ENCODE assay signal across 8 mouse cellular contexts in genomic region chr15:99473801-99474575, GRCm38 (mm10). TPM values are rescaled to one million over a fixed set of nuclear protein-coding genes. Genes with fewer than 3 reads are reported as not detected.
DNase-seq lines count a peak whose midpoint lies in the region; ATAC-seq and TF ChIP-seq lines count a peak whose summit lies in the region.

No protein-coding gene starts in this region.

- peaks cover 35% of the 10 kb centered on the region for H3K4me1 ChIP-seq in liver, embryonic 13.5 days (replicated peaks)

- peak overlapping the region; percentile 89 for H3K4me2 ChIP-seq in liver, embryonic 13.5 days
- peak overlapping the region; percentile 75 for H3K4me2 ChIP-seq in myocyte (ENCODE audit: low read depth)

- peak overlapping the region; percentile 85 for H3K4me3 ChIP-seq in liver, embryonic 13.5 days (replicated peaks)
- H3K4me3 ChIP-seq in myocyte, result peak overlapping the region; percentile 76

- H3K27me3 ChIP-seq in liver, embryonic 13.5 days, result no peaks in the 10 kb centered on the region; the same call in 1 of the 2 replicates
- H3K27me3 ChIP-seq in myocyte (ENCODE audit: control insufficient read depth, insufficient read depth, insufficient read length), result no peaks in the 10 kb centered on the region

- ATAC-seq in liver, embryonic 13.5 days (ENCODE audit: low read depth), result peak; percentile 58

- peak overlapping the region; percentile 40 for H3ac ChIP-seq in myocyte (ENCODE audit: control insufficient read depth, insufficient read length)

- H3K9ac ChIP-seq in liver, embryonic 13.5 days, result peak overlapping the region; percentile 87

- peak; percentile 85 for DNase-seq in 3134 (ENCODE audit: extremely low read depth, insufficient read length, low spot score)
- peak; percentile 91 for DNase-seq in Muller cell, postnatal 12 days (ENCODE audit: inconsistent ontology term)
- peak; percentile 84 for DNase-seq in embryo, embryonic 11 days
- peak; percentile 74 to 77 for DNase-seq in heart, adult 18-20 months
- DNase-seq in kidney, adult 11 months, result peak; percentile 59
- peak; percentile 41 for DNase-seq in liver, embryonic 13.5 days
- peak; percentile 74 for DNase-seq in testis, postnatal 10 days (ENCODE audit: low spot score)

- peak; percentile 47 for TF ChIP-seq POLR2A in myocyte (IDR thresholded peaks at IDR 0.05; ENCODE audit: insufficient read length, low read depth)

- peaks cover 13% of the 10 kb centered on the region; the same call in 1 of the 2 replicates for H3K36me3 ChIP-seq in liver, embryonic 13.5 days
- no peaks in the 10 kb centered on the region for H3K36me3 ChIP-seq in myocyte (ENCODE audit: control insufficient read depth, insufficient read depth)

- H3K9me3 ChIP-seq in liver, embryonic 13.5 days (replicated peaks), result no peaks in the 10 kb centered on the region

- H3K27ac ChIP-seq in liver, embryonic 13.5 days, result peak overlapping the region; percentile 84

- H3K79me2 ChIP-seq in myocyte (ENCODE audit: control insufficient read depth, insufficient read depth), result peaks cover 12% of the 10 kb centered on the region

- WGBS in liver, embryonic 13.5 days (ENCODE audit: insufficient replicate concordance), result 1% methylated on average over 38 of the region's 38 CpGs

TF ChIP-seq in myocyte, 11 proteins besides CTCF, POLR2A, EP300 and RAD21:
- peak; percentile 23 for TF ChIP-seq POLR2AphosphoS2 (IDR thresholded peaks at IDR 0.05; ENCODE audit: insufficient read length, low read depth)
- no peak for TF ChIP-seq TCF12 (IDR thresholded peaks at IDR 0.05; ENCODE audit: insufficient read depth, poor library complexity, severe bottlenecking)
- no peak for TF ChIP-seq USF1 (IDR thresholded peaks at IDR 0.05; ENCODE audit: low read depth)
- TF ChIP-seq E2F4 (IDR thresholded peaks at IDR 0.05; ENCODE audit: insufficient read depth), result peak; percentile 92
- peak; percentile 63; the same call in 1 of the 2 replicates for TF ChIP-seq CEBPB (IDR thresholded peaks at IDR 0.05; ENCODE audit: insufficient read depth, poor library complexity, severe bottlenecking)
- TF ChIP-seq MAX (IDR thresholded peaks at IDR 0.05; ENCODE audit: low read depth), result peak; percentile 81
- TF ChIP-seq MYOG (IDR thresholded peaks at IDR 0.05; ENCODE audit: control insufficient read depth in 1 of 3, insufficient read depth in 1 of 3, insufficient read length in 2 of 3, low read depth in 2 of 3), result no peak

RNA-seq across cellular contexts. Expression of gene Bcdin3d, which starts 0.5 kb away (rescaled TPM):
- total RNA-seq in heart, adult 18-20 months (2021), result 1 to 10 TPM; 3.7 to 3.9 TPM
- polyA plus RNA-seq in liver, embryonic 13.5 days (2015; fragmentation: Nextera tagmentation; extraction: Ambion mirVana), result 7.3 and 7.4 TPM in 2 replicates
- polyA plus RNA-seq in myocyte (2012; fragmentation: generic; extraction: Trizol), result 11.8 TPM

RNA-seq across cellular contexts. Expression of gene Nckap5l, which starts 16.4 kb away (rescaled TPM):
- 1 to 10 TPM; 2.5 to 3.8 TPM for total RNA-seq in heart, adult 18-20 months (2021)
- polyA plus RNA-seq in liver, embryonic 13.5 days (2015; fragmentation: Nextera tagmentation; extraction: Ambion mirVana), result 0.85 and 1.1 TPM in 2 replicates
- polyA plus RNA-seq in myocyte (2012; fragmentation: generic; extraction: Trizol), result 40.9 TPM

RNA-seq across cellular contexts. Expression of gene Faim2, which starts 54.0 kb away (rescaled TPM):
- total RNA-seq in heart, adult 18-20 months (2021), result under 1 TPM; 0.22 to 0.28 TPM
- 0.06 and 0.16 TPM in 2 replicates for polyA plus RNA-seq in liver, embryonic 13.5 days (2015; fragmentation: Nextera tagmentation; extraction: Ambion mirVana)
- polyA plus RNA-seq in myocyte (2012; fragmentation: generic; extraction: Trizol), result 0.40 TPM

Comparison
In these comparisons a context has a peak if more than half of its experiments do, and no peak if none do; other contexts are left out.
1. Peak in every context shown above with its lines: DNase-seq, ATAC-seq, H3K4me3 ChIP-seq and H3K27ac ChIP-seq.
2. DNase-seq: peak in every context shown above with its lines; median percentile 91 in Muller cell, postnatal 12 days; 85 in 3134; 84 in embryo, embryonic 11 days; 76 in heart, adult 18-20 months; 74 in testis, postnatal 10 days; 59 in kidney, adult 11 months; 41 in liver, embryonic 13.5 days.
3. RNA of gene Nckap5l, which starts 16.4 kb away (polyA plus RNA-seq): 40.9 TPM in myocyte (single experiment); 0.85 to 1.1 TPM in liver, embryonic 13.5 days; every median in the first group is over 10 times any median in the second.